Mouse (Mus musculus) forebrain, postnatal 0 days (tissue): ENCODE measurements at regions not wholly inside any gene's neighbourhood (a gene's known extent, or its start where the extent isn't known, plus 50 kb on each side); places are given as distances from the start of the nearest gene placed in this dataset.
A peak's percentile ranks its signal among the peaks of the same experiment; 100 is the strongest.

Source experiments
- ATAC-seq: fragments of 200-750 bp; cut with Nextera tagmentation; 2 replicates; pipeline ENCODE4 v1.8.0; 2017; ENCODE audit warnings: mild to moderate bottlenecking, moderate library complexity
- DNase-seq: peaks from one replicate; pipeline ENCODE4 v3.0.0-alpha.2; 2015
- H3K27ac ChIP-seq: fragments of 300-500 bp; sonication (generic); 2 replicates; pipeline ENCODE4 v1.5.1; 2014; ENCODE audit warnings: low read depth, mild to moderate bottlenecking, antibody characterized with exemption, low read length, moderate library complexity, mixed read lengths
- H3K27me3 ChIP-seq: fragments of 300-500 bp; sonication (generic); 2 replicates; pipeline ENCODE4 v1.6.1; 2014; ENCODE audit warnings: mild to moderate bottlenecking, low read length, mixed read lengths; ENCODE audit not compliant: insufficient read depth
- H3K36me3 ChIP-seq: fragments of 300-500 bp; sonication (generic); 2 replicates; pipeline ENCODE4 v1.6.1; 2014; ENCODE audit warnings: mild to moderate bottlenecking, moderate library complexity; ENCODE audit not compliant: insufficient read depth
- H3K4me1 ChIP-seq: fragments of 300-500 bp; sonication (generic); 2 replicates; pipeline ENCODE4 v1.6.1; 2014; ENCODE audit warnings: antibody characterized with exemption; ENCODE audit not compliant: insufficient read depth
- H3K4me2 ChIP-seq: fragments of 300-500 bp; sonication (generic); 2 replicates; pipeline ENCODE4 v1.6.1; 2014; ENCODE audit warnings: low read depth, mild to moderate bottlenecking, moderate library complexity
- H3K4me3 ChIP-seq: fragments of 300-500 bp; sonication (generic); 2 replicates; pipeline ENCODE4 v1.5.1; 2014; ENCODE audit warnings: low read depth, low read length, mixed read lengths
- H3K9ac ChIP-seq: fragments of 300-500 bp; sonication (generic); 2 replicates; pipeline ENCODE4 v1.6.1; 2014; ENCODE audit warnings: mild to moderate bottlenecking
- H3K9me3 ChIP-seq: fragments of 300-500 bp; sonication (generic); 2 replicates; pipeline ENCODE4 v1.6.1; 2016; ENCODE audit warnings: low read length
- CTCF ChIP-seq: sonication (generic); IDR thresholded peaks from 2 replicates; pipeline ENCODE4 v1.5.1; 2016; ENCODE audit warnings: antibody characterized with exemption, control low read depth, low read depth
- WGBS: fragments of 180-500 bp; shearing (Covaris S2); extraction: QIAGEN DNeasy Blood & Tissue Kit; methylation state at CpG from one replicate; pipeline ENCODE4 v1.1.7; 2014; 5-methylcytosine and 5-hydroxymethylcytosine counted together

- H3K9ac ChIP-seq, result no peak overlapping the region
- WGBS, result 86% methylated on average over 7 of the region's 7 CpGs
- no peaks in the 10 kb centered on the region for H3K27me3 ChIP-seq
- no peaks in the 10 kb centered on the region for H3K36me3 ChIP-seq
- DNase-seq, result no peak
- H3K4me1 ChIP-seq, result no peaks in the 10 kb centered on the region
- no peaks in the 10 kb centered on the region for H3K9me3 ChIP-seq
- no peak for ATAC-seq
- TF ChIP-seq CTCF, result no peak
- no peak overlapping the region for H3K27ac ChIP-seq
- H3K4me2 ChIP-seq, result no peak overlapping the region
- H3K4me3 ChIP-seq, result no peak overlapping the region
Observed at GRCm38 (mm10) chr2:93124866-93125467, 62.4 kb upstream of the Trp53i11 start.

- ATAC-seq (peak; percentile 26), DNase-seq (no peak)
- Histone ChIP-seq H3K9me3 (no peaks in the 10 kb centered on the region), H3K36me3 (no peaks in the 10 kb centered on the region), H3K4me1 (no peaks in the 10 kb centered on the region), H3K27me3 (no peaks in the 10 kb centered on the region), H3K4me2 (no peak overlapping the region), H3K27ac (no peak overlapping the region), H3K9ac (no peak overlapping the region), H3K4me3 (no peak overlapping the region)
- TF ChIP-seq CTCF, result no peak
- WGBS, result 75% methylated on average over 11 of the region's 11 CpGs
Observed at GRCm38 (mm10) chr2:93123829-93124228, 63.5 kb upstream of the Trp53i11 start.

DNA sequence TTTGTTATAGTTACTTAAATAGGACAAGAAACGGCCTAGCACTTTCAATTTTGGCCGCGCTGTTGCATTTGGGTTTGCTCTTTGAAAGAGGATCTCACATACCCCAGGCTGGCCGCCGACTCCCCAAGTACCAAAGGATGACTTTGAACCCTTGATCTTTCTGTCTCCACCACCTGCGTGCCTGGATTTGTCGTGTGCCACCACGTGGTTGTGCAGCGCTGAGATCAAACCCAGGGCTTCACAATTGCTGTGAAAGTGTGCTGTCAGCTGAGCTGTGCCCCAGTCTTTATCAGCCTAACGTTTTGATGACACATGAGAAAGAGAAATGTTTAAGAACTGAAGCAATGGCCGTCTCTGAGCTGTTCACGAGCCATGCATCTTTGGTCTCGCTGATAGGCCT, 67.0 kb upstream of the Trp53i11 start:
- DNase-seq (no peak), ATAC-seq (0 out of 2 replicates have a peak, but pooled peaks have one; percentile 8)
- TF ChIP-seq CTCF, result no peak
- H3K9ac ChIP-seq, result no peak overlapping the region
- no peaks in the 10 kb centered on the region for H3K4me1 ChIP-seq
- H3K4me3 ChIP-seq, result no peak overlapping the region
- WGBS, result 82% methylated on average over 13 of the region's 13 CpGs
- no peak overlapping the region for H3K27ac ChIP-seq
- H3K4me2 ChIP-seq, result no peak overlapping the region
- H3K36me3 ChIP-seq, result no peaks in the 10 kb centered on the region
- H3K9me3 ChIP-seq, result no peaks in the 10 kb centered on the region
- H3K27me3 ChIP-seq, result no peaks in the 10 kb centered on the region

- no peaks in the 10 kb centered on the region for H3K27me3 ChIP-seq
- peak; percentile 66 for ATAC-seq
- no peak overlapping the region for H3K27ac ChIP-seq
Observed at GRCm38 (mm10) chr2:93119001-93119400, 68.3 kb upstream of the Trp53i11 start.

GRCm38 (mm10) chr2:93115303-93115702, 69.3 kb upstream of the Prdm11 start:
- WGBS, result 51% methylated on average over 3 of the region's 3 CpGs
- DNase-seq (no peak), ATAC-seq (no peak)
- Histone ChIP-seq H3K36me3 (no peaks in the 10 kb centered on the region), H3K27ac (no peak overlapping the region), H3K9ac (no peak overlapping the region), H3K4me1 (no peaks in the 10 kb centered on the region), H3K9me3 (no peaks in the 10 kb centered on the region), H3K4me2 (no peak overlapping the region), H3K27me3 (no peaks in the 10 kb centered on the region), H3K4me3 (no peak overlapping the region)
- TF ChIP-seq CTCF, result no peak

More at GRCm38 (mm10) chr2:93119001-93119400, 68.3 kb upstream of the Trp53i11 start:
- no peaks in the 10 kb centered on the region for H3K36me3 ChIP-seq
- no peak overlapping the region for H3K4me2 ChIP-seq
- no peak overlapping the region for H3K4me3 ChIP-seq
- DNase-seq, result no peak
- no peaks in the 10 kb centered on the region for H3K4me1 ChIP-seq
- no peak for TF ChIP-seq CTCF
- no peaks in the 10 kb centered on the region for H3K9me3 ChIP-seq
- 25% methylated on average over 8 of the region's 8 CpGs for WGBS
- H3K9ac ChIP-seq, result no peak overlapping the region

DNA sequence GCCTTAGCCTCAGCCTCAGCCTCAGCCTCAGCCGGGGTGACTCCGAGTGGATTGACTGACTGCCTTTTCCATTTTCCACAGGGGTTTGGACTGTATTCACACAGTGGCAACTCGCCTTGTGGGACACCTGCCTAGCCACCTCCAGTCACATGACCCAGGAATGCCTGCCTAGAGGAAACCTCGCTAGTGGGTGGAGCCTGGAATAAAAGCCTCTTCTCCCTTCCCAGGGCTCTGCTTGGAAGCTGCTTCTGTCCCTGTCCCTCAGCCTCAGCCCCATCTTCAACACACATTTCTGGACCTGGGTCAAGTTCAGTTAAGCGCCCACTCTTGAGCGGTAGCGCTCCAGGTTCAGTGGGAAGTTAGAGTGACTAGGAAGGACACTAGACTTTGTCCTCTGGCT, 68.0 kb upstream of the Prdm11 start:
- ATAC-seq, result no peak
- no peaks in the 10 kb centered on the region for H3K9me3 ChIP-seq
- DNase-seq, result no peak
- no peak overlapping the region for H3K9ac ChIP-seq
- no peak overlapping the region for H3K4me2 ChIP-seq
- H3K27me3 ChIP-seq, result no peaks in the 10 kb centered on the region
- H3K4me1 ChIP-seq, result no peaks in the 10 kb centered on the region
- H3K36me3 ChIP-seq, result no peaks in the 10 kb centered on the region
- H3K27ac ChIP-seq, result no peak overlapping the region
- WGBS, result 75% methylated on average over 7 of the region's 7 CpGs
- H3K4me3 ChIP-seq, result no peak overlapping the region
- no peak for TF ChIP-seq CTCF

DNA sequence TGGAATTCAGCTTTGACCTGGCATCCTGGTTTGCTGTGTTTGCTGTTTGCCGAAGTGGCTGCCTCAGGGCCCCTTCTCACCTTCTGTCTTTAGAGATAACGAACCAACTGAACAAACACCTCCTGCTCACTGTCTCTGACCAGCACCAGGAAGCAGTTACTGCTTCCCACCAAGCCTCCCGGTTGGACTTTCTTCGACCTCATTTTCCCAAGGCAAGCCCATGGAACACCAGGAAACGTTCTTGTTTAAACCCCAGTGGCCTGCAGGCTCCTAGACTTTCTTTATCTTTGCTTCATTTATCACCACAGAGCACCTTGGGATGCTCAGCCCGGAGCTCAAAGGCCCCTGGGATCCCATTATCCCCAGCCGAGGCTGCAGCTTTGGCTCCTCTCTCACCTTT, 66.4 kb upstream of the Prdm11 start:
- Histone ChIP-seq H3K4me2 (no peak overlapping the region), H3K27ac (no peak overlapping the region), H3K36me3 (no peaks in the 10 kb centered on the region), H3K27me3 (no peaks in the 10 kb centered on the region), H3K9me3 (no peaks in the 10 kb centered on the region), H3K4me3 (no peak overlapping the region), H3K9ac (no peak overlapping the region), H3K4me1 (no peaks in the 10 kb centered on the region)
- 41% methylated on average over 7 of the region's 7 CpGs for WGBS
- TF ChIP-seq CTCF, result no peak
- DNase-seq, result no peak
- ATAC-seq, result no peak
